Mouse (Mus musculus) CD8-positive naive resting alpha-beta T cell, adult 57 days (primary cell): ENCODE results near the gene Magel2. TPM values are rescaled to one million over a fixed set of nuclear protein-coding genes. Genes with fewer than 3 reads are reported as not detected.

Experiments
- total RNA-seq: library from RNA; stranded (reverse); gene quantifications from one replicate; pipeline ENCODE4 v1.2.4, GENCODE M21; 2023

Magel2 gene
- total RNA-seq: not detected

DNA sequence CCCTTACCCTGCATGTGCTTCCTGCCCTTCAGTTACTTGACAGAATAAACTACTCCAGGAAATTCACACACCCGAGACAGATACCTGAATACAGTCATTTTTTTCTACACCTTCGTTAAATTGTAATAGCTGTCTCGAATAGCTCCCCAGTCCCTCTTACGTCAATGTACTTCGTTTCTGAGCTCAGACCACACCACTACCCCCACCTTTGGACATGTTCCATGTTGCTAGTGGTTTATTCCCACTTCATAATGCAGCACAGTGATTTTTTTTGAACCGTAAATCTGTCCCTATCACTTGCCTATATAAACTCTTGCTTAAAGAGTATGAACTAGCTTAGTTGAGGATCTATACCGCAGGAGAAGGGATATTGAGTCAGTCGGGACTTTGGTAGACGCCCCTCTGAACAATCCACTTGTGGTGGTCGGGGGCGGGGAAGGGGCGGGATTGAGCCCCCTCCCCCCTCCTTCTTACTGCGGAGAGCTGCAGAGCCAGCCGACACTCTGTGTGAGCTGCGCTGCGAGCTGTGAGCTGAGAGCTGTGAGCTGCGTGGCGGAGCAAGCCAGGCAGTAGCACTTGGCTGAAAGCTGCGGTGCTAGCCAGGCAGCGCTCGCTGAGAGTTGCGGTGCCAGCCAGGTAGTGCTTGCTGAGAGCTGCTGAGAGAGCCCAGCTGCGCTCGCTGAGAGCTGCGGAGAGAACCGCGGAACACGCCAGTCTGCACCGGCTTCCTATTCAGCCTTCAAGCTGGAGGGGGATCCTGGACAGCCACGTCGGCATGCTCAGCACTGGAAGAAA lies at the start of gene Magel2:
TSS of gene Magel2 (plus strand) at position 501 of the 795 bp plus-strand sequence.

GRCm38 (mm10) chr7:62346269-62346668 lies 30.5 kb upstream of the Magel2 start, which contains the start of gene Ndn:
Gene Ndn, plus strand, starts transcription at chr7:62346569.

GRCm38 (mm10) chr7:62419493-62420360 lies 42.9 kb downstream of the Magel2 start, which contains the start of gene Mkrn3:
Gene Mkrn3, minus strand, starts transcription at chr7:62420139.

Other genes starting within 250 kb of the Magel2 start
- gene Ndn, start 30.4 kb upstream of the Magel2 start, total RNA-seq: not detected
- not detected for gene Mkrn3, start 43.1 kb downstream of the Magel2 start, total RNA-seq
- not detected for gene Peg12, start 87.5 kb downstream of the Magel2 start, total RNA-seq